Mouse (Mus musculus): Measurements from ENCODE around the gene Acap2.

Acap2 gene

GRCm38 (mm10) chr16:31081891-31082290 is 119.2 kb downstream of the Acap2 start:
- in situ Hi-C loops (cut with MseI, MboI), result no loop called here

- in situ Hi-C loops (cut with MseI, MboI), result no loop called here
Observed at GRCm38 (mm10) chr16:31081125-31081664, 119.8 kb downstream of the Acap2 start, which contains the start of gene Xxylt1. Gene Xxylt1, minus strand, starts transcription at chr16:31081432.

GRCm38 (mm10) chr16:31080573-31081051 is 120.4 kb downstream of the Acap2 start:
- in situ Hi-C loops (cut with MseI, MboI), result no loop called here

GRCm38 (mm10) chr16:31077396-31077795 is 123.6 kb downstream of the Acap2 start:
- in situ Hi-C loops (cut with MseI, MboI), result loop anchor here in 1 of 2 experiments (10.0 kb wide), 2 partner anchors 133 to 483 kb away; partner anchors contain the start of gene Fam43a

GRCm38 (mm10) chr16:31076436-31076835 is 124.6 kb downstream of the Acap2 start:
- in situ Hi-C loops (cut with MseI, MboI), result loop anchor here in 1 of 2 experiments (10.0 kb wide), 2 partner anchors 132 to 482 kb away; partner anchors contain the start of gene Fam43a

DNA sequence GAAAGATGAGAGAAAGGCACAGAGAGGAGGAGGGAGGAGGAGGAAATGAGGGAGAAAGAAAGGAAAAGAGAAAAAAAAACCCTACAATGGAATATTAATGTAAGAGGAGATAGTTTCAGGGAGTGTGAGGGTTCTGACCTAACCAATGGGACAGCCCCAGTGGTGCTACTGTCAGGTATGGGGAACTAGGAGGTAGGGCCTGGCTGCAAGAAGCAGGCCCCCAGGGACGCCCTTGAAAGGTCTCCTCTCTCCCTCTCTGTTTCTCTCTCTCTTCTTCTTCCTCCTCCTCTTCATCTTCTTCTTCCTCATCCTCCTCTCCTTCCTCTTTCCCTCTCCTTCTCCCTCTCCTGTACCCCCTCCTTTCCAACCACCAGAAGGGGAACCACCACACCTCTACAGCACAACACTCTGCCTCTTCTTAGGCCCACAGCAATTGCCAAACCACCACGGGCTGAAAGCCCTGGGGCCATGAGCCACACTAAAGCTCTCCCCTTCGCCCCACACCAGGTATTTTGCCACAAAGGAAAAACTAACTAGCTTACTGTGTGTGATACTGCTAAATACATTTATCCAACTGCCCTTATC is 126.6 kb downstream of the Acap2 start:
- in situ Hi-C loops (cut with MseI, MboI), result loop anchor here (5.0 to 10.0 kb wide), 3 partner anchors 130 to 480 kb away; partner anchors contain the start of gene Fam43a (in 1 of the 2)

DNA sequence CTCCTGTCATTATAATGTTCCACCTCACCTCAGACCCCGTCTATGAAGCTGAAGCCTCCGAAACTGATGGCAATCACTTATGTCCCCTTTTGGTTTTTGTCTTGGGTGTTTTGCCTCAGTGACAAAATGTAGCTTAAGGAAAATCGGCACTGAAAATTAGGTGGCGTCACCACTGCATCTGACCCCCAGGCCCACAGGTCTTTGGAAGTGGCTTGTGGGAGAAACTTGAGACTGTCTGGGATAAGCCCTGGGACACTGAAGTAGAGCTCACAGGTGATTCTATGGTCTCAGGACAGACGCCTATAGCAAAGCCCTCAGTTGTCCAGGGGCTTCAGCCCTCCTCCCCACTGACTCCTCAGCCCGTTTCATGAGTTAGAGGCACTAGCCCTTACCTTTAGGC is 129.3 kb downstream of the Acap2 start:
- in situ Hi-C loops (cut with MseI, MboI), result loop anchor here (5.0 to 10.0 kb wide), 3 partner anchors 127 to 477 kb away; partner anchors contain the start of gene Fam43a (in 1 of the 2)

DNA sequence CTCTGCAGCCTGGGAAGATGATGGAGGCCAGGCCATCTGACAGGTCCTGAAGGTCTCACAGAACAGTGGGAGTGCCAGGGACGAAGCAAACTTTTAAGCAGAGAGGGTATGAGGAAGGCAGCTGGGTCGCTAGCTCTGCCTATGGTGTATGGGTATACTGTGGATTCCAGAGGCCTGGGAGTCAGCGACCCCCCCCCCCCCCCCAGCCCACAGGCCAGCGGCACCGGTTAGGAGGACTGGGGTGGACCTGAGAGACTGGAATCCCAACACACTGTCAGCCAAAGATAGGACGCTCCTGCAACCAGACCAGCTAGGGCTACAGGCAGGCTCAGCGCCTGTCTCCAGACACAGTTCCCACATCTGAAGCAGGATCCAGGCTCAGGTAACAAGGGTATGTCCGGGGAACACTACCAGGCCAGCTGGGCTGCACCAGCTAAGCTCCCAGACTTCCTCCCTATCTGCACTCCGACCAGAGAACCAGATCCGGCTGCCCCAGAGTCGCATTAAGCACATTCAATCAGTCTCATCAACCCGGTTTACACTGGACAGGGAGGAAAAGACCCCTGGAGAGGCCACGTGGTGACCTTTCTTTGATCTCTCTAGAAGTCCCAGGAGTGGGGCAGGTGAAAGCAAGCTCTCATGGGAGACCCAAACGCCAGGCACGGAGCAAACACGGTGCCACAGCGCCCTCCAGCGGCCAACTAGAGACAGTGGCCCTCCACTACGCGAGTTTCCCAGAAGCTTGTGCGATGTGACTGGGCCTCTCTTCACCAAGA is 130.5 kb downstream of the Acap2 start:
- in situ Hi-C loops (cut with MseI, MboI), result loop anchor here (5.0 to 10.0 kb wide), 3 partner anchors 126 to 476 kb away; partner anchors contain the start of gene Fam43a (in 1 of the 2)

DNA sequence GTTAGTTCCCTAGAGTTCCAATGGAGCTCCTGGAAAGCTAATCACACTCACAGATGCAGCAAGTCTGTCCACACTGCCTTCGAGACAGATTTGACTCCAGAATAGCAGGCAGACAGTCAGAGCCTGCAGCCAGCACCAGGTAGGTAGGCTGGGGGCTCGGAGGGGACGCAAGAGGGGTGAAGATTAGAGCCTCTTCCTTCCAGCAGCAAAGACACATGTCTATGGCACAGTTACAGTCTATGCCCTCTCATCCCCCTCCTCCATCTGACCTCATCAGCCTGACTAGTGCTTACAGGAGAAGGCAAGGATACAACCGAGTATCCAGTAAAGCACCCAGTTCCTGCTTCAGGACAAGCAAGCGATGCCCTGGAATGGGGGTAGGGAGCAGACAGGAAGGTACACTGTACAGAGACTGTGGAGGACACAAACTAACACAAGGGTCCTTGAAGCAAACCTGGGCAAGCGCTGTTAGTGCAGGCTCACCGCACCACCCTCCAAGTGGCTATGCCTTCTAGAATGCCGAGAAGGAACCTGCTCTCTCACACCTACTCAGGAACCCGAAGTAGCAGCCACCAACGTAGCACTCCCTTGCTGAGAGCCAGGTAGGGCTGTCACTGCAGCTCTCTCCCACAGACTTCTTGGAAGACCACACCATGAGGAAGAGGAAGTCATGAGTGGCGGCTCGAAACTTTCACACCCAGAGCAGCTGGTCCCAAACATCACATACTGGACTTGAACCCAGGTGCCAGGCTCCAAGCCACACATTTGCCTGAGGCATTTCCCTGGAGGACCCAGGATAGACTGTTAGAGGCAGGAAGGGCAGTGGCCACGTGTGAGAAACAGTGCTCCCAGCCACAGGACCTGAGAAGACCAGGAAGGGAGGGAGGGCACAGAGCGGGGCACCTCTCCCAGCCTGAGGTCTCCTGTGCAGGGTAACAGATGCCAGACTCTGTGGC is 131.6 kb downstream of the Acap2 start:
- in situ Hi-C loops (cut with MseI, MboI), result loop anchor here (5.0 to 10.0 kb wide), 3 partner anchors 125 to 475 kb away; partner anchors contain the start of gene Fam43a (in 2 of the 2)

- in situ Hi-C loops (cut with MseI, MboI), result loop anchor here in 1 of 2 experiments (10.0 kb wide), 1 partner anchor 473 kb away; the partner anchor contains the start of gene Fam43a
Observed at GRCm38 (mm10) chr16:31068280-31068679, 132.8 kb downstream of the Acap2 start.

DNA sequence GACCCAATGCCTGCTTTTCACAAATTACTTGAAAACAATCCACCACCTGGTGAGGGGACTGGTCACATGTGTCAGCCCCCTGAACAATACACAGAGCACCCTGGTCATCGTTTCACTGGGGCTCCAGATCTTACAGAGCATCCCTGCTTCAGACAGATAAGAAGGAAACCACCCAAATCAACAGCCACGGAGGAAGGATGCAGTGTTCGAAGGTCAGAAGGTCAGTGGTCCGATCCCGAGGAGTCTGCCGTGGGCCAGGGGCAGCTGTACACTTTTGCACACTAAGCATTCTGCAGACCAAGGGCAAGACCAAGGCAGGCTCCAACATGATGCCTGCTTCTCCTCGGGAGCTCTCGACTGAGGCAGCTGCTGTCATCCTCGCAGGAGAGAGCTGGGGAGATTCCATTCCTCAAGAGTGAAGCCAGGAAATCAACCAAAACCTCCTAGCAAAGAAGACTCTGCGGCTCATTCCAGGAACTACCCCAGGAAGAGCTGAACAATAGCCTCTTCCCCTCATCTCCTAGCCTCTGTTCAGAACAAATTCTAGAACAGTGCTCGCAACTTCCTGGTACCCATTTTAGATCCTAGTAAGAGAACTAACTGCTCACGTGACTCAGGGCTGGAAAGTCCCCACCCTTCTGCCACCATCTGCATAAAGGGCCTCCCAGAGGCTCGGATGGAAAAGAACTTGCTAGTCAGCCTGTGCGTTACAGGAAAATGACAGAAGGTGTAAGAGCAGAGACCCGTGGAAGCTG is 134.5 kb downstream of the Acap2 start:
- in situ Hi-C loops (cut with MseI, MboI), result loop anchor here in 1 of 2 experiments (10.0 kb wide), 1 partner anchor 472 kb away; the partner anchor contains the start of gene Fam43a

DNA sequence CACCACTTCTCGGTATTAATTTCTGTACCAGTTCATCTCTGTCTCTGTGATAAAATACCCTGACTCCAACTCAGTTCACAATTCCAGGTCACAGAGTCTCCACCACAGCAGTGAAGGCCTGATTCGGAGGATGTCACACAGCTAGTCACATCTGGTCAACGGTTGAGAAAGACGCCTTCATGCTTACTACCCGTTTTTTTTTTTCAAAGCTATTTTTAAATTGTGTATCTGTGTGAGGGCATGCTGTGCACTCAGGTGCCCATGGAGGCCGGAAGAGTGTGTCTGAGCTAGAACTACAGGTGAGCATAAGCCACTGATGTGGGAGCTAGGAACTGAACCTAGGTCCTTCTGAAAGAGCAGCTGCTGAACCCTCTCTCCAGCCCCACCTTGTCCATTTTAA is 136.3 kb downstream of the Acap2 start:
- in situ Hi-C loops (cut with MseI, MboI), result loop anchor here in 1 of 2 experiments (10.0 kb wide), 1 partner anchor 470 kb away; the partner anchor contains the start of gene Fam43a

DNA sequence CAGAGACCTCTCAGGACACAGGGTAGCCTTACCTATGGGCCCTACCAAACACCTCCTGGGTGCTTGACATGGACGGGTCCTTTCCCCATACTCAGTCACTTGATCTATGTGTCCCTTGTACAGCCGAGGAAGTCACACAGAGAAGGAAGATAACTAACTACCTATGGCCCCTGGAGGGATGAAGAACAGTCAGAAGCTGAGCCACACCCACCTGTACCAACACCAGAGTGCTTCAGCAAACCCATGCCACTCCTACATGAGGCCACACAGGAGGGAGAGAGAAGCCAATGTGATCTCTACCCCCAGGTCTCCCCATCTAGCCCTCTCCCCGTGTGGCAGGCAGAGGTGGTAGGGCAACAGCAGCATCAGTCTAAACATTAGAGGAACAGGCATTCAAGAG is 138.1 kb downstream of the Acap2 start:
- in situ Hi-C loops (cut with MseI, MboI), result loop anchor here in 1 of 2 experiments (10.0 kb wide), 1 partner anchor 468 kb away; the partner anchor contains the start of gene Fam43a

DNA sequence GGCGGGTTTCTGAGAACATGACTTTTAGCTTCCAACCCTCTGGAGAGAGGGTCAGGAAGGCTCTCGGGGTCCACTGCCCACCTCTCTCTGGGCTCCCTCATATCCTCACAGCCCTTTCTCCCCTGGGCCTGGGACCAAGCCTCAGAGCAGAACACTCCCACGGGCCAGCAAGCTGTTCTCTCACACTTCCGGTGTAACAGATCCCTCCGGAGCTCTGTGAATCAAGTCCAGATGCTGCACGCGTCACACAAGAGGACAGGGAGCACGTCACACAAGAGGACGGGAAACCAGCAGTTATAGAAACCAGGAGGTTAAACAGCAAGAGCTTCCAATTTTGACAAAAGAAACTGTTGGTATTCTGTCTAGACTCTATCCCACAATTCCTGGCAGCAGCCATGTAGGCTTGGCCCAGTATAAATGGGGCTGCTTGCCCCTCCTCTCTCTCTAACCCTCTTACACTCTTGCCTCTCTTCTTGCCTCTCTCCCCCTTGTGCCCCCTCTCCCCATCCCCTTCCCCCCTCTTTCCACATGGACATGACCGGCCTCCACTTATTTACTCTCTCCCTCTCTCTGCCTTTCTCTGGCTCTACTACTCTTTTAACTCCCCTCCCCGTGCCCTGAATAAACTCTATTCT is 139.7 kb downstream of the Acap2 start:
- in situ Hi-C loops (cut with MseI, MboI), result loop anchor here in 1 of 2 experiments (10.0 kb wide), 1 partner anchor 467 kb away; the partner anchor contains the start of gene Fam43a

DNA sequence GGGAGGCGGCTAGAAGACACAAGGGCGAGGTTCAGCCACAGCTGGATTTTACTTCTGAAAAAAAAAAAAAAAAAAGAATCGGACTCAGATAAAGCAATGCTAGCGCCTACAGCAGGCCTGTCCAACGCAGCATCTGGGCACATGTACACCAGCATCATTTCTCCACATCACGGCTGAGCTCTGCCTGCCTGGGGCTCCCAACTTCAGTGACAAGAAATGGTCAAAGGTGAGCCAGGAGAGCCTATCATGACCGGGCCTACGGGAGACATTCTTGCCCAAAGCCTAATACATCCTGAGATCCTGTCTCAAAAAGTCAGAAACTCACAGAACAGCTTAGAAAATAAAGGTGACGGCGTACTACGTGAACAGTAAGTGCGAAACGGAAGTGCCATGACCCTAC is 140.3 kb downstream of the Acap2 start:
- in situ Hi-C loops (cut with MseI, MboI), result loop anchor here in 1 of 2 experiments (10.0 kb wide), 1 partner anchor 466 kb away; the partner anchor contains the start of gene Fam43a

- in situ Hi-C loops (cut with MseI, MboI), result loop anchor here in 1 of 2 experiments (10.0 kb wide), 1 partner anchor 465 kb away; the partner anchor contains the start of gene Fam43a
Observed at GRCm38 (mm10) chr16:31060226-31060625, 140.8 kb downstream of the Acap2 start.

DNA sequence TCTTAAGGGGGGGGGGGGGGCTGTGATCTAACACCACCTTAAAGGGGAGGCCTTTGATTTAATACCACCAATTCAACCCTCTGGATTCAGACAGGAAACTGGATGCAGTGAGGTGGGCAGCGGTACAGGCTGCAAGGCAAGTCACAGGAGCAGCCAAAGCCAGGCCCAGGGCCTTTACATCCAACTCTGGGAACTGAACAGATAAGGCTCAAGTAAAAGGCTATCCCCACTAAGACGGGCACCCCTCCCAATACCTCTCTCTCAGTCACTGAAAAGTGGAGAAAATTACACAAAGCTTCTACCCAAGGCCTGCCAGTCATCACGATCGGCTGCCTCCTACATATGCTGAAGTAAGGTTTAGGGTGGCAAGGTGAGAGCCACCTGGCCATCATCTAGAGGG is 141.3 kb downstream of the Acap2 start:
- in situ Hi-C loops (cut with MseI, MboI), result loop anchor here in 1 of 2 experiments (10.0 kb wide), 1 partner anchor 465 kb away; the partner anchor contains the start of gene Fam43a

DNA sequence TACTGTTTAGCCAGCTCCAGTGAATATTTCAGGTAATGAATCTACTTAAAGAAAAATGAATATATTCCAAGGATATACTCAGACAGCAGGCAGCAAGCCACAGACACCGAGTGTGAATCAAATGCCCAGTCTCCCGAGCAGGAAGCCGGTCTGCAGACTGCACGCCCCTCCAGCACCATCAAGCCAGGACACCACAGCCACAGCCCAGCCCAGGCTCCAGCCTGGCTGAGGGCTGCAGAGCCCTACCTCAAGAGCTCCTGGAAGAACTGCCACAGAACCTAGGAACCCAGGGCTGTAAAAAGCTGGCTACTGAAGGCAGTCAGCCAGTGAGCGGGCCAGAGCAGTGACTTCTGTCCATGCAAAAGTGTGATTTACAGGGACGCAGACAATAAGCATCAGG is 148.2 kb downstream of the Acap2 start:
- in situ Hi-C loops (cut with MseI, MboI), result no loop called here
